Mouse (Mus musculus) kidney, postnatal 10 days (tissue): ENCODE results near the gene P4ha1.
"Not testable (repeated sequence)": the region's sequence is repeated elsewhere in the genome, so short reads cannot be mapped to it uniquely, and the experiment has no call there.

Experiments used
- DNase-seq: peaks from one replicate; pipeline ENCODE4 v3.0.0; 2021; ENCODE audit warnings: mixed read lengths

The P4ha1 gene

GRCm38 (mm10) chr10:59323100-59323487 is at the start of gene P4ha1:
P4ha1 (plus strand) TSS chr10:59323296.
- peak; percentile 99 for DNase-seq

DNA sequence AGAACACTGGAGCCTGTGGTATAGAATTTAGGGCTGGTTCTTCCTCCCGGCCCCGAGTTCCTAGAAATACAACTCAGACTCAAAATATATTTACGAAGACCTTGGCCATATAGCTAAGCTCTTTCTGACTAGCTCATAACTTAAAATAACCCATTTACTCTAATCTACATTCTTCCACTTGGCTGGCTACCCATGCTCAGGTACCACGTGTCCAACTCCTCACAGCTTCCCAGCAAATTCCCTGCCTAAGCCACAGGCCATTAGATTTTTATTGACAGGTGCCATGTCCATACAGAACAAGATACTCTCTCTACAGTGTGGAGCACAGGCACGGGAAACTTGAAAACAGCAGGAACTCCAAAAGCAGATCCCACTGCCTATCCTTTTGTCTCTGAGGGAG is 47.4 kb upstream of the P4ha1 start:
- DNase-seq = no peak

- peak; percentile 44 for DNase-seq
Observed at GRCm38 (mm10) chr10:59277116-59277515, 46.0 kb upstream of the P4ha1 start.

- DNase-seq = no peak
Observed at GRCm38 (mm10) chr10:59277729-59278475, 45.2 kb upstream of the P4ha1 start.

DNA sequence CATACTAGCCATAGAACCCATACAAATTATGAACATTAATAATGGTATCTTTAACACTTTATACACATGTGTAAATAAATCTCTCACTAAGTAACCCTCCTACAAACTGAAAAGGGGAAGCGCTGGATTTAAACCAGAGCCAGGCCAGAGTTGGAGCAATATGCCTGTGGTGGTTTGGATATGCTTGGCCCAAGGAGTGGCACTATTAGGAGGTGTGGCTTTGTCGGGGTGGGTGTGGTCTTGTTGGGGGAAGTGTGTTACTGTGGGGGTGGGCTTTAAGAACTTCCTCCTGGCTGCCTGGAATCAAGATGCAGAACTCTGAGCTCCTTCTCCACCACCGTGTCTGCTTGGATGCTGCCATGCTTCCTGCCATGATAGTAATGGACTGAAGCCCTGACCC is 39.9 kb upstream of the P4ha1 start:
- no peak for DNase-seq

DNA sequence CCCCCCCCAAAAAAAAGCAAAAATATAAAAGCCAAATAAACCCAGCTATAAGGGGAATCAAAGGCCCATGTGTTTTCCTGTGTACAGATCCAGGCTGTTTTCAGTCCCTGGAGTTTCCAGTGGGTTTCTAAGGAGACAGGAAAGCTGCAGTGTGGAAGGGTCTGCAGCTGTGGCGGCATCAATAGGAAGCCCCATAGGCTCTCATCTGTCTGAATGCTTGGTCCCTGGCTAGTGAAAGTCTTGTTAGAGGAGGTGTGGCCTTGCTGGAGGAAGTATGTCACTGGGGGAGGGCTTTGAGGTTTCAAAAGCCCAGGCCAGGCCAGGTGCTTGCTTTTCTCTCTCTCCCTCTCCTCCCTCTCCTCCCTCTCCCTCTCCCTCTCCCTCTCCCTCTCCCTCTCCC is 39.3 kb upstream of the P4ha1 start:
- no peak for DNase-seq

DNA sequence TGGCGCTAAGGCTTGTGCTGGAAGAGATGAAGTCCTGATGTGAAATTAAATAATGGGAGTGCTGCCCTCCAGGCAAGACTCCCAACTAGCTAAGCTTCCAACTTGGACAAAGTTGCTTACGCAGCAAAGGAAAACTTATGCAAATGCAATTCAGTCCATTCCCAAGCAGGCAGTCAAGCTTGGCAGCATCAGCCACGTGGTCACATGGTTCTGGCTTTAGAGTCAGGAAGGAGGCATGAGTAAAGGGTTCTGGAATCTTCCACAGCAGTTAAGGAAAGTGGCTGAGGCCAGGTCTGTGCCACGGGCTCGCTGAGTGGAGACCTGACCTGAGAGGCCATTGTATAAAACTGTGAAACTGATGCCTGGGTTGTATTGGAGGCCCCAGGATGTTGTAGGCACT is 37.6 kb upstream of the P4ha1 start:
- peak; percentile 73 for DNase-seq

DNA sequence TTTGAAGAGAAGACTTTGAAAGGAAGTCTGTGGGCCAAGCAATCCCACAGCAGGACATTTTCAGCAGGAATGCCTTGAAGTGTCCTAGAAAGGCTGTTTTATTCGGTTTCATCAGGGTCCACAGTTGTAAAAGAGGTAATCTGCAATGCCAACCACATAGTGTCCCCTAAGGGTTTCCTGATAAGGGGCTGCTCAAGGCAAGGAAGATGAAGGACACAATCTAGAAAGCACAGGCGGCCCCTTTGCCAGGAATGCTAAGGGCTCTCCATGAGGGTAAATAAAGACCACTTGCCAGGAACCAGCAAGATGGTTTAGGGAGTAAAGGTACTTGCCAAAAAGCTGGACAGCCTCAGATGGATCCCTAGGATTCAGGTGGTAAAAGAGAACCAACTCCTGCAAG is 35.8 kb upstream of the P4ha1 start:
- no peak for DNase-seq

GRCm38 (mm10) chr10:59287662-59288061 is 35.4 kb upstream of the P4ha1 start:
- no peak for DNase-seq

GRCm38 (mm10) chr10:59289062-59289461 is 34.0 kb upstream of the P4ha1 start:
- DNase-seq = peak; percentile 46

DNA sequence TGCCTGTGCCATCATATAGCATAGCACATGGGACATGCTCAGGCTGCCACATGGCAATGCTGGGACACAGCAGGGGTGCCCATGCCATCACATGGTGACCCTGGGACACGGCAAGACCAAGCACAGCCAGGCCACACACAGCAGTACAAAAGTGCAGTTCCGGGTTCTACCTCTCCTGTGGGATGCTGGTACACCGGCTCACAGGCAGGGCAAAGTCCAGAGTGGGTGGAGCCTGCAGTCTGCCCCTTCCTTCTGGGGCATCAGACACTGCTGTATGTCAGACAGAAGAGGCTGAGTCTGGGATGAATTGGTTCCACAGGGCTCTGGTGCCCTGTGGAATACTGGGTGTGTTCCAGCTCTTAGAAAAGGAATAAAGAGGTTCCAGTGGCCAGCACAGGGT is 31.6 kb upstream of the P4ha1 start:
- peak; percentile 66 for DNase-seq

DNA sequence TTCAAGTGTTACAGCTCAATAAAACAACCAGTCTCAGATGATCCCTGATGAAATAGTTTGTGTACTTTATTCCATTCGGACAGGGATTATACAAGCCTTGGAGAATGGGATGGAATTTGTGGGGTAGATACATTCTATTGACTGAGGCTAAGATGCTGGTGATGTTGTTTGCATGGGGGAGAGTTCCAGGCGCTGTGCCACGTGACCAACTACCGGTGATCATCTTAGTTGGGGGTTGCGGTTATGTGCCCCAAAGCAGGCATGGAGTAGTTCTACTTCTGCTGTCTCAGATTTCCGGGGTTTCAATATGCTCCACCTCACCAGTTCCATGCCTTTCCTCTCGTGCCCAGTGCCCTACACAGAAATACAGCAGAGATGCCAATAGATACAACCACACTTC is 31.0 kb upstream of the P4ha1 start:
- no peak for DNase-seq

- peak; percentile 89 for DNase-seq
Observed at GRCm38 (mm10) chr10:59292558-59292957, 30.5 kb upstream of the P4ha1 start.

DNA sequence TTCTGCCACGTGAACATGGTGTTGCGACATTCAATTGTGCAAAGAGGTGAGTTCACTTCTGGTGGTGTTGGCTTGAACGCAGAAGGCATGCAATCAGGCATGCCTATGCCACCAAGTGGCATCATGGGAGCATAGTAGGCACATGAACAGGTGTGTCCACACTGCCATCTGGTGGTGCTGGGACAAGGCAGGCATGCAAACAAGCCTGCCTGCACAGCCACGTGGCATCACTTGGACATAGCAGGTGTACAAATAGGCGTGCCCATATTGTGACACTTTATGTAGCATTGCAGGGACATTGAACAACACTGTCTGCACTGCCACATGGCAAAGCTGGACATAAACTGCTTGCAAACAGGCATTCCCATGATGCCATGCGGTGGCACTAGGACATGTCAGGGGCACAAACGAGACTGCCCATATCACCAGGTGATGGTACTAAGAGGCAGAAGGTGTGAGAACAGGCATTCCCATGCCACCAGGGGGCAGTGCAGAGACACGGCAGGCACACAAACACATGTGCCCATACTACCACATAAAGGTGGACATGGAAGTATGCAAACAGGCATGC is 27.8 kb upstream of the P4ha1 start:
- DNase-seq = peak; percentile 84

DNA sequence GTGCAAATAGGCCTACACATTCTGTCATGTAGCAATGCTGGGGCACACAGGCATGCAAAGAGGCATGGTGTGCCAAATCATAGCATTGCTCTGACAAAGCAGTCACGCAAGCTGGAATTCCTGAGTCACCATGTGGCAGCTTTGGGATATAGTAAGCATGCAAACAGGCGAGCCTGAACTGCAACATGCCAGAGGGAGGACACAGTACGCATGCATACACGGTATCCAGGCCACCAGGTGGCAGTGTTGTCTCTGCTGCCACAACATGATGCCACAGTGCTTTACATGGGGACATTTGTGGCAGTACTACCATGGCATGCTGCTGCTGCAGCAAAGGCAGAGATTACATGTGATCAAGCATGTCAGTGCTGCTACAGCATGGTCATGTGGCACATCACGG is 26.8 kb upstream of the P4ha1 start:
- peak; percentile 92 for DNase-seq

DNA sequence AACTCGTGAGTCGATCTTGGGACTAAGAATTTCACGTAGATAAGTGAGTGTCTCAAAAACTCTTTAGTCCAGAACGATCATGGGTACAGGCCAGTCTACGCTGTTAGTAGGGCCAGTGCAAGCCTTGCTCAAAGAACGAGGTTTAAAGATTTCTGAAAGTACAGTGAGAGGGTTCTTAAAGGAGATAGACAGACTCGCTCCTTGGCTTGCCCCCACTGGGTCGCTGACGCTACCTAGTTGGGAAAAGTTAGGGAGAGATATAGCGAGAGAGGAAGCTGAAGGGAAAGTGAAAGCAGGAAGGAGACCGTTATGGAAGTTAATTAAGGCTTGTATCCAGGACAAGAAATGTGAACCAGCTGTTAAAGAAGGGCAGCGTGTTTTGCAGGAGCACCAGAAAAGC is 20.4 kb upstream of the P4ha1 start:
- not testable (repeated sequence) for DNase-seq

GRCm38 (mm10) chr10:59308993-59309715 is 13.9 kb upstream of the P4ha1 start:
- DNase-seq = peak; percentile 76

DNA sequence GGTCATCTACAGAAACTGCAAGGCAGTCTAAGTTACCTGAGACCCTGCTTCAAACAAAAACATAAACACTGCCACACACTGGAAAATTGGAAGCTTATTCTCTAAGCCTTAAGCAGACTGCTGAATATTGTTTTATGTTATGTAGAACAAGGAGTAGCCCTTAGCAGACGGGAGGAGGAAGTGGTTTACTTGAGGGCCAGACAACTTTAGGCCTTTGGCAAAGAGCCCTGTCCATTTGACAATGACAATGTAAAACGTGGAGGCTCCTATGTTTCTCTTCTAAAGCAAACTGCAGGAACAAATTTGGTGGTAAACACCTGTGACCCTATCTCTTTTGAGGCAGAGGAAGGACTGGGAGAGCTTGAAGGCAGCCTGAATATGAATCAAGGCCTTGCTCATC is 13.0 kb upstream of the P4ha1 start:
- no peak for DNase-seq

DNA sequence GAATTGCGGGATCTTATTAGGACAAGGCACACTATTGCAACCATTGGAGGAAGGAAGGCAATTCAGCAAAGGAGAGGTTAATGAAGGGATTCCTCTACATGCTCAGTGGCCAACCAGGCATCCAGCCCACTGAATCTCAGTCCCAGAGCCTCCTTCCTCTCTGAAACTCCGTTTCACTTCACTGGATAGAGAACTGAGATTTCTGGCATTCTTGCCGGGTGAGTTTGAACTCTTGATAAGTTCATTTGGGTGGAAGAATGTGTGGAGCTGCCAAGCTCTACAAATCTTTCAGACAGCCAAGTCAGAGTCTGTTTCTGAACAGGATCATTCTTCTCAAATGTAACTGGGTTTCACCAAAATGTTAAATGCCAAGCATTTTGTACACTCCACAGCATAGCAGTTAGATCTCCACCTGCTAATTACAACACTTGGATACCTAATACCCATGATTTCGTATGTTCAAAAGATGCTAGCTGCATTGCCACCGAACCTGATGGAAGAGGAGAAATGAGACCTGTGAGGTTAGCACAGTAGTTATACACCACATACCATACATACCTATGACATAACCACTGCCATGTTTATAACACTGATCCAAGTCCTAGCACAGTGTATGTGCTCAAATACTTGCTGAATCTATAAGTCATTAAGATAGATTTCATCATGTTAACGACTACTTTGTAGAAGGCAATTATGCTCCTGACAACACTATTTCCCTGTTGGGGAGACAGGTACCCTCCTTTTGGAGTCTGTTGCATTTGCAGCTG is 12.2 kb upstream of the P4ha1 start:
- peak; percentile 77 for DNase-seq

DNA sequence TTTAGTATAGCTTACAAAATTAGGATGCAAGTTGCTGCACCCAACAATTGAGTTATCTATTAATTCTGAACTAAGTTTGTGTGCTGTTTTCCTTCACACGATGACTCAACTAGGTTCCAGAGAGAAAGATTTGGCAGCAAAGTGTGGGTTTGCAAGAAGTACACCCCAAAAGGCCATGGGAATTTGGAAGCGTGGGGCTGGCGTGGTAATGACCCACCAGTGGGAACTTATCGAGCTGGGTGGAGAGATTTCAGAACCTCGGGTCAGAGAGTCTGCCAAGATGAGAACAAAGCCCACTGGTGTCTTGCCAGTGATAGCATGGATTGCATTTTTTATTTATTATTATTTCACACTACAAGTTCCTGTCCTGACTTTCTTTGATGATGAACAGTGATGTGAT is 11.2 kb upstream of the P4ha1 start:
- DNase-seq = no peak

- DNase-seq = no peak
Observed at GRCm38 (mm10) chr10:59321112-59321511, 2.0 kb upstream of the P4ha1 start.

- DNase-seq = no peak
Observed at GRCm38 (mm10) chr10:59322271-59322670, 825 bp upstream of the P4ha1 start.

DNA sequence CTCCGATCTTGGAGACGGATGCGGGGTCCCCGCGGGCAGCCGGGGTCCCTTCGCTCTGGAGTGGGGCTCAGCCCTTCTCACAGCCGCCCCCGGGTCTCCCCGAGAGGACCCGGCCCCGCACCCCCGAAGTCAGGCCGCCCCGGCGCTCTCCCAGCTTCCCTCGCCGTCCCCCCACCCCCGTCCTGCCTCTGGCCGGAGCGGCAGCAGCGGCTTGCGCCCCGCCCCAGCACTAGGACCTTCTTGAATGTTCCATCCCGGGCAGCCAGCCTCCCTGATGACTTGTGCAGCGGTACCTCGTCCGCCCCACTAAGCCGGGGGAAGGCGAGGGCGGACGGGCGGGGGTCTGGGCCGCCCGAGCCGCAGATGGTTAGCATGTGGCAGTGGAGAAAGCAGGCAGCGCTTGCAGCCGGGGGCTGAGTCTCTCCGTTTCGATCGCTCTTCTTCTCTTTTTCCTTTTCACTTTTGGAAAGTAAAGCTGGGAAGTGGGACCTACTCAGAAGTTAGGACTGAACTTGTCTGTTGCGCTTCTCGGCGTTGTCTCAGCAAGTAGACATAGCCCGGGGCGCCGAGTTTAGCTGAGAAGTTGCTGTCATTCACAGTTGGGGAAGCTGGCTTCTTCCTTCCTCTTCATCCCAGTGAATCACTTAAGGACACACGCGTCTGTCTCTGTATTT is 529 bp downstream of the P4ha1 start:
- peak; percentile 87 for DNase-seq
